Mouse (Mus musculus): ENCODE results near the gene Armc7. TPM values are rescaled to one million over a fixed set of nuclear protein-coding genes. Genes with fewer than 3 reads are reported as not detected.
A peak's percentile ranks its signal among the peaks of the same experiment; 100 is the strongest.

The Armc7 gene
- 10.3 and 10.7 TPM in 2 replicates for polyA plus RNA-seq (2016; fragmentation: Nextera tagmentation; extraction: Ambion mirVana)

GRCm38 (mm10) chr11:115475025-115475757 lies at the start of gene Armc7:
TSS of gene Armc7 (plus strand) at chr11:115475667.
- no peaks in the 10 kb centered on the region; the same call in 1 of the 2 replicates for H3K36me3 ChIP-seq
- H3K27me3 ChIP-seq, result no peaks in the 10 kb centered on the region
- peak within 1 kb of the TSS; percentile 92 for H3K4me2 ChIP-seq (replicated peaks)
- 1% methylated on average over 26 of the region's 26 CpGs for WGBS
- H3K4me3 ChIP-seq, result peak within 1 kb of the TSS; percentile 85
- H3K9ac ChIP-seq, result peak within 1 kb of the TSS; percentile 73
- H3K9me3 ChIP-seq, result no peaks in the 10 kb centered on the region
- peak within 1 kb of the TSS; percentile 74 for H3K27ac ChIP-seq
- peak; percentile 88 for ATAC-seq (ENCODE audit: insufficient number of reproducible peaks, insufficient read depth, low FRiP score, low TSS enrichment)
- peaks cover 31% of the 10 kb centered on the region for H3K4me1 ChIP-seq

- ATAC-seq (ENCODE audit: insufficient number of reproducible peaks, insufficient read depth, low FRiP score, low TSS enrichment), result no peak
- Histone ChIP-seq H3K27me3 (no peaks in the 10 kb centered on the region), H3K4me2 (replicated peaks) (no peak overlapping the region), H3K36me3 (peaks cover 52% of the 10 kb centered on the region), H3K27ac (no peak overlapping the region), H3K4me3 (no peak overlapping the region), H3K9me3 (no peaks in the 10 kb centered on the region), H3K4me1 (peaks cover 22% of the 10 kb centered on the region), H3K9ac (no peak overlapping the region)
- WGBS, result 93% methylated on average over 6 of the region's 6 CpGs
Observed at GRCm38 (mm10) chr11:115425671-115426070, 49.8 kb upstream of the Armc7 start.

- peaks cover 68% of the 10 kb centered on the region for H3K36me3 ChIP-seq
- H3K4me3 ChIP-seq, result no peak overlapping the region
- H3K27ac ChIP-seq, result no peak overlapping the region
- no peaks in the 10 kb centered on the region for H3K9me3 ChIP-seq
- peaks cover 5% of the 10 kb centered on the region; the same call in 1 of the 2 replicates for H3K4me1 ChIP-seq
- no peak for ATAC-seq (ENCODE audit: insufficient number of reproducible peaks, insufficient read depth, low FRiP score, low TSS enrichment)
- 30% methylated on average over 20 of the region's 20 CpGs for WGBS
- H3K4me2 ChIP-seq (replicated peaks), result peak overlapping the region; percentile 25
- no peaks in the 10 kb centered on the region for H3K27me3 ChIP-seq
- no peak overlapping the region for H3K9ac ChIP-seq
Observed at GRCm38 (mm10) chr11:115427482-115428331, 47.8 kb upstream of the Armc7 start.

GRCm38 (mm10) chr11:115429307-115429706 lies 46.2 kb upstream of the Armc7 start:
- no peak overlapping the region for H3K4me3 ChIP-seq
- H3K36me3 ChIP-seq, result peaks cover 70% of the 10 kb centered on the region
- ATAC-seq (ENCODE audit: insufficient number of reproducible peaks, insufficient read depth, low FRiP score, low TSS enrichment), result no peak
- no peak overlapping the region for H3K27ac ChIP-seq
- no peak overlapping the region for H3K9ac ChIP-seq
- 77% methylated on average over 7 of the region's 7 CpGs for WGBS
- H3K9me3 ChIP-seq, result no peaks in the 10 kb centered on the region
- peaks cover 5% of the 10 kb centered on the region; the same call in 1 of the 2 replicates for H3K4me1 ChIP-seq
- H3K4me2 ChIP-seq (replicated peaks), result no peak overlapping the region
- no peaks in the 10 kb centered on the region for H3K27me3 ChIP-seq

- H3K4me3 ChIP-seq, result no peak overlapping the region
- H3K27me3 ChIP-seq, result no peaks in the 10 kb centered on the region
- H3K9me3 ChIP-seq, result no peaks in the 10 kb centered on the region
- H3K4me1 ChIP-seq, result peaks cover 9% of the 10 kb centered on the region
- H3K36me3 ChIP-seq, result peaks cover 60% of the 10 kb centered on the region
- H3K4me2 ChIP-seq (replicated peaks), result no peak overlapping the region
- no peak overlapping the region for H3K9ac ChIP-seq
- ATAC-seq (ENCODE audit: insufficient number of reproducible peaks, insufficient read depth, low FRiP score, low TSS enrichment), result no peak
- 91% methylated on average over 6 of the region's 6 CpGs for WGBS
- no peak overlapping the region for H3K27ac ChIP-seq
Observed at GRCm38 (mm10) chr11:115430561-115430960, 44.9 kb upstream of the Armc7 start.

GRCm38 (mm10) chr11:115432814-115433213 lies 42.7 kb upstream of the Armc7 start:
- no peak overlapping the region for H3K27ac ChIP-seq
- H3K9me3 ChIP-seq, result no peaks in the 10 kb centered on the region
- H3K4me2 ChIP-seq (replicated peaks), result no peak overlapping the region
- WGBS, result 78% methylated on average over 4 of the region's 4 CpGs
- no peak overlapping the region for H3K9ac ChIP-seq
- H3K4me3 ChIP-seq, result no peak overlapping the region
- peaks cover 15% of the 10 kb centered on the region for H3K4me1 ChIP-seq
- H3K27me3 ChIP-seq, result no peaks in the 10 kb centered on the region
- no peak for ATAC-seq (ENCODE audit: insufficient number of reproducible peaks, insufficient read depth, low FRiP score, low TSS enrichment)
- H3K36me3 ChIP-seq, result peaks cover 46% of the 10 kb centered on the region

GRCm38 (mm10) chr11:115433342-115433741 lies 42.1 kb upstream of the Armc7 start:
- no peak for ATAC-seq (ENCODE audit: insufficient number of reproducible peaks, insufficient read depth, low FRiP score, low TSS enrichment)
- 84% methylated on average over 6 of the region's 6 CpGs for WGBS

GRCm38 (mm10) chr11:115435596-115436337 lies 39.7 kb upstream of the Armc7 start:
- Histone ChIP-seq H3K27ac (peak overlapping the region; percentile 4; the same call in 1 of the 2 replicates), H3K9me3 (0 out of 2 replicates have a peak, but pooled peaks cover 4% of the 10 kb centered on the region), H3K4me3 (peak overlapping the region; percentile 24), H3K4me1 (peaks cover 12% of the 10 kb centered on the region), H3K27me3 (no peaks in the 10 kb centered on the region), H3K4me2 (replicated peaks) (peak overlapping the region; percentile 56), H3K36me3 (peaks cover 21% of the 10 kb centered on the region), H3K9ac (peak overlapping the region; percentile 35; the same call in 1 of the 2 replicates)
- ATAC-seq (ENCODE audit: insufficient number of reproducible peaks, insufficient read depth, low FRiP score, low TSS enrichment), result no peak
- WGBS, result 3% methylated on average over 31 of the region's 31 CpGs

More at GRCm38 (mm10) chr11:115433342-115433741, 42.1 kb upstream of the Armc7 start:
- H3K9me3 ChIP-seq, result no peaks in the 10 kb centered on the region
- peaks cover 45% of the 10 kb centered on the region for H3K36me3 ChIP-seq
- no peak overlapping the region for H3K27ac ChIP-seq
- no peak overlapping the region for H3K9ac ChIP-seq
- peaks cover 12% of the 10 kb centered on the region for H3K4me1 ChIP-seq
- no peak overlapping the region for H3K4me3 ChIP-seq
- H3K27me3 ChIP-seq, result no peaks in the 10 kb centered on the region
- H3K4me2 ChIP-seq (replicated peaks), result no peak overlapping the region

- Histone ChIP-seq H3K27ac (no peak overlapping the region), H3K4me1 (peaks cover 15% of the 10 kb centered on the region), H3K9ac (no peak overlapping the region), H3K9me3 (0 out of 2 replicates have a peak, but pooled peaks cover 4% of the 10 kb centered on the region), H3K36me3 (0 out of 2 replicates have a peak, but pooled peaks cover 2% of the 10 kb centered on the region), H3K27me3 (no peaks in the 10 kb centered on the region), H3K4me2 (replicated peaks) (no peak overlapping the region), H3K4me3 (no peak overlapping the region)
- WGBS, result 67% methylated on average over 5 of the region's 5 CpGs
- no peak for ATAC-seq (ENCODE audit: insufficient number of reproducible peaks, insufficient read depth, low FRiP score, low TSS enrichment)
Observed at GRCm38 (mm10) chr11:115437571-115438122, 37.8 kb upstream of the Armc7 start.

- H3K4me3 ChIP-seq, result no peak overlapping the region
- H3K36me3 ChIP-seq, result no peaks in the 10 kb centered on the region
- no peak overlapping the region for H3K4me2 ChIP-seq (replicated peaks)
- 86% methylated on average over 3 of the region's 3 CpGs for whole genome bisulfite sequencing
- H3K27ac ChIP-seq, result no peak overlapping the region
- no peak overlapping the region for H3K9ac ChIP-seq
- H3K4me1 ChIP-seq, result peaks cover 15% of the 10 kb centered on the region
- 0 out of 2 replicates have a peak, but pooled peaks cover 4% of the 10 kb centered on the region for H3K9me3 ChIP-seq
- H3K27me3 ChIP-seq, result no peaks in the 10 kb centered on the region
- ATAC-seq (ENCODE audit: insufficient number of reproducible peaks, insufficient read depth, low FRiP score, low TSS enrichment), result no peak
Observed at GRCm38 (mm10) chr11:115439326-115439725, 36.1 kb upstream of the Armc7 start.
